10 mouse cellular contexts compared by ENCODE assay signal in genomic region chr12:51847953-51848680, GRCm38 (mm10). TPM values are rescaled to one million over a fixed set of nuclear protein-coding genes. Genes with fewer than 3 reads are reported as not detected.
DNase-seq lines count a peak whose midpoint lies in the region; ATAC-seq lines count a peak whose summit lies in the region.
"Had no signal": no experiment of that assay in that cellular context is flagged by ENCODE, and none has a peak within 500 bp of the region (broad histone marks: within the 10 kb centered on the region; RNA-seq: fewer than 3 reads in every experiment).

No protein-coding gene starts in this region.

- 0 out of 2 replicates have a peak, but pooled peaks cover 9% of the 10 kb centered on the region for H3K4me1 ChIP-seq in kidney, embryonic 14.5 days (ENCODE audit: control insufficient read depth, insufficient read depth, low read length)
- peaks cover 93% of the 10 kb centered on the region for H3K4me1 ChIP-seq in megakaryocyte, embryonic 14.5 days

- no peaks in the 10 kb centered on the region for H3K9me3 ChIP-seq in kidney, embryonic 14.5 days (ENCODE audit: control insufficient read depth, low read length)
- H3K9me3 ChIP-seq in megakaryocyte, embryonic 14.5 days = no peaks in the 10 kb centered on the region
- H3K9me3 ChIP-seq: G1E had no signal

- H3K36me3 ChIP-seq in kidney, embryonic 14.5 days (ENCODE audit: control insufficient read depth, insufficient read depth, low read length) = no peaks in the 10 kb centered on the region
- no peaks in the 10 kb centered on the region for H3K36me3 ChIP-seq in megakaryocyte, embryonic 14.5 days (replicated peaks; ENCODE audit: low read length)

- H3K4me2 ChIP-seq in kidney, embryonic 14.5 days (replicated peaks; ENCODE audit: low read depth, low read length) = no peak overlapping the region

- H3K27me3 ChIP-seq in kidney, embryonic 14.5 days (ENCODE audit: control insufficient read depth, insufficient read depth, low read length) = no peaks in the 10 kb centered on the region
- no peaks in the 10 kb centered on the region for H3K27me3 ChIP-seq in megakaryocyte, embryonic 14.5 days (replicated peaks)

- no peak overlapping the region for H3K27ac ChIP-seq in kidney, embryonic 14.5 days (ENCODE audit: low read depth, low read length)
- H3K27ac ChIP-seq: liver, embryonic 14.5 days had no signal

- H3K9ac ChIP-seq in kidney, embryonic 14.5 days (ENCODE audit: low read depth, low read length) = no peak overlapping the region
- H3K9ac ChIP-seq: liver, embryonic 14.5 days had no signal

- peak; percentile 51 for DNase-seq in kidney, adult 18-20 months
- DNase-seq in adrenal gland, postnatal 10 days = peak; percentile 68
- no peak for DNase-seq in left cerebral cortex, adult 18-20 months (ENCODE audit: low spot score in 2 of 2)
- DNase-seq in embryo, embryonic 9.5 days (ENCODE audit: extremely low spot score) = no peak
- no peak for DNase-seq in spleen, postnatal 36 days (ENCODE audit: low spot score in 2 of 2)

- ATAC-seq in kidney, embryonic 14.5 days (ENCODE audit: low FRiP score, low TSS enrichment) = no peak
- ATAC-seq in hematopoietic stem cell, adult 5-6 weeks (replicated peaks in 1 of 2; ENCODE audit: insufficient read depth in 1 of 2, low FRiP score in 2 of 2, low TSS enrichment in 1 of 2, low read depth in 1 of 2, poor library complexity in 2 of 2, severe bottlenecking in 2 of 2) = peak; percentile 51 to 69

- no peak overlapping the region for H3K4me3 ChIP-seq in kidney, embryonic 14.5 days (ENCODE audit: low read length)
- H3K4me3 ChIP-seq in megakaryocyte, embryonic 14.5 days (replicated peaks) = peak overlapping the region; percentile 42

- WGBS in kidney, embryonic 14.5 days = 77% methylated on average over 9 of the region's 9 CpGs

RNA-seq across cellular contexts. Expression of gene Hectd1, which starts 18.8 kb away (rescaled TPM):
- polyA plus RNA-seq in kidney, embryonic 14.5 days (2014; fragmentation: Nextera tagmentation; extraction: Ambion mirVana) = 36.0 and 51.6 TPM in 2 replicates
- total RNA-seq in adrenal gland, postnatal 10 days (2021) = 10 to 100 TPM; 80.1 to 89.3 TPM
- 139 and 151 TPM in 2 replicates for total RNA-seq in hematopoietic stem cell, adult 5-6 weeks (2017)
- 0.77 and 2.0 TPM in 2 replicates for polyA plus RNA-seq in megakaryocyte, embryonic 14.5 days (2012; ENCODE audit: insufficient read depth, low replicate concordance)
- total RNA-seq in left cerebral cortex, adult 18-20 months (2021) = 10 to 100 TPM; 79.9 to 82.6 TPM

Comparison
In these comparisons a context has a peak if more than half of its experiments do, and no peak if none do; other contexts are left out.
1. DNase-seq: peak in kidney, adult 18-20 months (single experiment) and adrenal gland, postnatal 10 days (single experiment); none in left cerebral cortex, adult 18-20 months (0 of 2), embryo, embryonic 9.5 days (single experiment) and spleen, postnatal 36 days (0 of 2).